Mouse (Mus musculus) stomach, postnatal 0 days (tissue): ENCODE measurements around the gene Clmp. TPM values are rescaled to one million over a fixed set of nuclear protein-coding genes. Genes with fewer than 3 reads are reported as not detected.
"Not testable (repeated sequence)": the region's sequence is repeated elsewhere in the genome, so short reads cannot be mapped to it uniquely, and the experiment has no call there.

Experiments used
- ATAC-seq: fragments of 200-750 bp; cut with Nextera tagmentation; 2 replicates; pipeline ENCODE4 v1.8.0; 2017; ENCODE audit not compliant: low FRiP score, low TSS enrichment
- DNase-seq: peaks from one replicate; pipeline ENCODE4 v3.0.0-alpha.2; 2016; ENCODE audit warnings: low spot score
- H3K27ac ChIP-seq: fragments of 300-500 bp; sonication (generic); replicated peaks from 2 replicates; pipeline ENCODE4 v1.5.1; 2014; ENCODE audit warnings: mild to moderate bottlenecking, control low read depth
- H3K27me3 ChIP-seq: fragments of 300-500 bp; sonication (generic); 2 replicates; pipeline ENCODE4 v1.6.1; 2014; ENCODE audit warnings: low read length; ENCODE audit not compliant: control insufficient read depth, insufficient read depth
- H3K36me3 ChIP-seq: fragments of 300-500 bp; sonication (generic); 2 replicates; pipeline ENCODE4 v1.6.1; 2014; ENCODE audit warnings: low read length, mixed read lengths; ENCODE audit not compliant: control insufficient read depth, insufficient read depth
- H3K4me1 ChIP-seq: fragments of 300-500 bp; sonication (generic); replicated peaks from 2 replicates; pipeline ENCODE4 v1.6.1; 2014; ENCODE audit warnings: antibody characterized with exemption; ENCODE audit not compliant: control insufficient read depth, insufficient read depth
- H3K4me2 ChIP-seq: fragments of 300-500 bp; sonication (generic); replicated peaks from 2 replicates; pipeline ENCODE4 v1.6.1; 2014; ENCODE audit warnings: low read depth, mild to moderate bottlenecking, control low read depth, moderate library complexity
- H3K4me3 ChIP-seq: fragments of 300-500 bp; sonication (generic); 2 replicates; pipeline ENCODE4 v1.5.1; 2014; ENCODE audit warnings: low read depth, low read length, control low read depth
- H3K9ac ChIP-seq: fragments of 300-500 bp; sonication (generic); 2 replicates; pipeline ENCODE4 v1.6.1; 2014; ENCODE audit warnings: mild to moderate bottlenecking, low read length, control low read depth, mixed read lengths
- H3K9me3 ChIP-seq: fragments of 300-500 bp; sonication (generic); 2 replicates; pipeline ENCODE4 v1.6.1; 2016; ENCODE audit warnings: low read length; ENCODE audit not compliant: control insufficient read depth
- CTCF ChIP-seq: IDR thresholded peaks from 2 replicates; pipeline ENCODE4 v1.5.1; 2016; ENCODE audit warnings: antibody characterized with exemption, low read depth, mild to moderate bottlenecking, moderate library complexity
- EP300 ChIP-seq: optimal IDR thresholded peaks from 2 replicates; pipeline ENCODE3; 2016; ENCODE audit warnings: antibody characterized with exemption
- WGBS: fragments of 180-500 bp; shearing (Covaris S2); extraction: QIAGEN DNeasy Blood & Tissue Kit; methylation state at CpG from one replicate; pipeline ENCODE4 v1.1.7; 2014; 5-methylcytosine and 5-hydroxymethylcytosine counted together
- polyA plus RNA-seq: library from polyadenylated mRNA; unstranded; fragments of >200 nt; fragmentation: Nextera tagmentation; extraction: Ambion mirVana; gene quantifications from 2 replicates; pipeline ENCODE4 v1.2.1, GENCODE M21; 2015

Gene Clmp
- polyA plus RNA-seq, 1 experiment from 2014 or later, result 17.7 TPM

DNA sequence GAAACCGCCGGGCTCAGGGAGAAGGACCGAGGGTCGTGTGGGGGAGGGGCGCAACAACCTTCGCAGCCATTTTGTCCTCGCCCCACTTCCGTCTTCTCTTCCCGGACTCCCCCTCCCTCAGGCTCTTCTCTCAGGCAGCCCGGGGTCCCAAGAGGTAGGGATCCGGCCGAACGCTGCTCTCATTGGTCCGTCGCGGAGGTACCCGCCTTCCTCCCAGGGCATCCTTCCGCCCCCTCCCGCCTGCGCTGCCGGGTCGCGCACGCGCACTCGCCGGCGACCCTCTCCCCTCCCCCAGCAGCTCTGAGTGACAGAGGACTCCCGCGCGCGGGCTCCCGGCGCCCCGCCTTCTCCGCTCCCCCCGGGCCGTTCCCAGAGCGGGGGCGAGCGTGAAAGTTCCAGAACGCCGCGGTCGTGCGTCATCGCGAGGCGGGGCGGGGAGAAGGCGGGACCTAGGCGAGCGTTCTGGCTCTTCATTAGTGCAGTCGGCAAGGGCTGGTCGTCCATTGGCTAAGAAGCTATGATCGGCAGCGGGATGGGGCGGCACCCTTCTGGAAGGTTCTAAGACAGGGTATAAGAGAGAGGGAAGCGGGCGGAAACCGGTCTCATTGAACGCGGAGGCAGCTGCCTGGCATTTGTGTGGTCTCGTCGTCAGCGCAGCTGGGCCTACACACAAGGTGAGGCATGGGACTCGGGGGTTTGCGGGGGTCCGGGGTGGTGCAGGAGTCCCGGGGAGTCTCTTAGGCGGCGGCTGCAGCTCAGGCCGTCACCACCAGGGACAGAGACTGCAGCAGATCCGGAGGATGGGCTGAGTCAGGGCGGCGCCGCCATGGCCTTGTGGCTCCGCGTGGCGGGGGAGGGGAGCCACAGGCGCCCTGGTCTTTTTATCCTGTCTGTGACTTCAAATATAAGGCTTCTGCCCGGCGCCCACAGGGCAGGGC, 115.2 kb downstream of the Clmp start, which contains the start of gene Hspa8:
Hspa8 (plus strand) TSS at position 310 of the 938 bp plus-strand sequence.
- Histone ChIP-seq H3K9me3 (no peaks in the 10 kb centered on the region), H3K36me3 (peaks cover 5% of the 10 kb centered on the region; the same call in 1 of the 2 replicates), H3K27me3 (no peaks in the 10 kb centered on the region), H3K4me2 (peak within 1 kb of the TSS; percentile 83), H3K9ac (peak within 1 kb of the TSS; percentile 88), H3K4me3 (peak within 1 kb of the TSS; percentile 75), H3K4me1 (peaks cover 3% of the 10 kb centered on the region; the same call in 1 of the 2 replicates), H3K27ac (peak within 1 kb of the TSS; percentile 99)
- WGBS, result under 1% methylated on average over 74 of the region's 83 CpGs
- peak; percentile 96 for ATAC-seq
- TF ChIP-seq CTCF (peak; percentile 56), EP300 (peak; percentile 58)
- peak; percentile 100 for DNase-seq

DNA sequence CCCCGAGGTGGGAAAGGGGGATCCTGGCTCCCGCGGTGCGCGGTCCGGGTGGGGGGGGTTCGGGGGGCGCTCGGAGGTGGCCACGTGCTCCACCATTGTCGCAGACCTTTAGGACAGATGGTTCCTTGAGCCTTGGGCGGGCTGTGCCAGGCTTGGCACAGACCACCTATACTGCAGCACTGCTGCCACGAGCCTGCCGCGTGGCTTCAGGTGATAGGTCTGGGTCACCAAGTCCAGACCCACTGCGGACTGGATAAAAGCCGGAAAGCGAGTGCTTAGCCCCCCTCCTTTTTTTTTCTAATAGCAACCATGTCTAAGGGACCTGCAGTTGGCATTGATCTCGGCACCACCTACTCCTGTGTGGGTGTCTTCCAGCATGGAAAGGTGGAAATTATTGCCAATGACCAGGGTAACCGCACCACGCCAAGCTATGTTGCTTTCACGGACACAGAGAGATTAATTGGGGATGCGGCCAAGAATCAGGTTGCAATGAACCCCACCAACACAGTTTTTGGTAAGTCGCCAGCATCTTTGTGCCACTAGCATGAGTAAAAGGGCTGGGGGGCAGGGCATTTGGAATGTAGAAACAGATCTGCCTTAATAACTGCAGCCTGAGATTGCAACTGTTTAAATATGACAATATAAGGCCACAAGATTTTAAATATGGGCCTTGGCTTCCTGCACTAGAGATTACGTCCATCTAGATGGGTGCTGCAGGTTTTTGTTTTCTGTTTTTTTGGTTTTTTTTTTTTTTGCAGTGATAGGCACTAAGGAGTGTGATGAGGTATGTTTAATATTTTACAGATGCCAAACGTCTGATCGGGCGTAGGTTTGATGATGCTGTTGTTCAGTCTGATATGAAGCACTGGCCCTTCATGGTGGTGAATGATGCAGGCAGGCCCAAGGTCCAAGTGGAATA, 116.1 kb downstream of the Clmp start:
- not testable (repeated sequence) for H3K36me3 ChIP-seq, H3K27me3 ChIP-seq, H3K9me3 ChIP-seq, H3K4me1 ChIP-seq
- ATAC-seq (peak; percentile 1; the same call in 1 of the 2 replicates), DNase-seq (peak; percentile 48)
- Histone ChIP-seq H3K9ac (peak overlapping the region; percentile 84), H3K4me3 (peak overlapping the region; percentile 75), H3K27ac (peak overlapping the region; percentile 89), H3K4me2 (peak overlapping the region; percentile 59)
- 2% methylated on average over 28 of the region's 28 CpGs for WGBS

DNA sequence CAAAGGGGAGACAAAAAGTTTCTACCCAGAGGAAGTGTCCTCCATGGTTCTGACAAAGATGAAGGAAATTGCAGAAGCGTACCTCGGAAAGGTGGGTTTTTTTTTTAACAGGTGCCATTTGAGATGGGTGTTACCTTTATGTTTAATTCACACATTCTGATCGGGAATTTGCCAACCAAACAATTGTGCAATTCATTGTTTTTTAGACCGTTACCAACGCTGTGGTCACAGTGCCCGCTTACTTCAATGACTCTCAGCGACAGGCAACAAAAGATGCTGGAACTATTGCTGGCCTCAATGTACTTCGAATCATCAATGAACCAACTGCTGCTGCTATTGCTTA, 116.7 kb downstream of the Clmp start:
- 3% methylated on average over 8 of the region's 8 CpGs for WGBS
- not testable (repeated sequence) for DNase-seq, H3K9me3 ChIP-seq, H3K27ac ChIP-seq, H3K36me3 ChIP-seq, H3K27me3 ChIP-seq, ATAC-seq, H3K4me1 ChIP-seq
- Histone ChIP-seq H3K4me2 (peak overlapping the region; percentile 59), H3K9ac (peak overlapping the region; percentile 23; the same call in 1 of the 2 replicates), H3K4me3 (peak overlapping the region; percentile 75)

DNA sequence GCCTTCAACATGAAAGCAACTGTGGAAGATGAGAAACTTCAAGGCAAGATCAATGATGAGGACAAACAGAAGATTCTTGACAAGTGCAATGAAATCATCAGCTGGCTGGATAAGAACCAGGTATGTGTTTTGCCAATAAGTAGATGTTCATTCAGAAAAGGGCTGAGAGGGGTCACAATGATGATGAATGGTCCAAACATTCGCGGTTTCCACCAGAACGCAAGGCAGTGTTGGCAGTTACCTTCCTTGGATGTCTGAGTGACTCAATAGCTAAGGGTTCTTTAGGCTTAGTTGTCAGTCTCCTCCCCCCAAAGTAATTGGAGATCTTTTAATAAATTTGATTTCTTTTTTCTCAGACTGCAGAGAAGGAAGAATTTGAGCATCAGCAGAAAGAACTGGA, 118.8 kb downstream of the Clmp start:
- H3K4me1 ChIP-seq, DNase-seq, H3K9ac ChIP-seq, ATAC-seq, H3K27me3 ChIP-seq, H3K4me3 ChIP-seq, H3K27ac ChIP-seq, H3K36me3 ChIP-seq, H3K4me2 ChIP-seq, H3K9me3 ChIP-seq: not testable (repeated sequence)
- 13% methylated on average over 3 of the region's 3 CpGs for WGBS

DNA sequence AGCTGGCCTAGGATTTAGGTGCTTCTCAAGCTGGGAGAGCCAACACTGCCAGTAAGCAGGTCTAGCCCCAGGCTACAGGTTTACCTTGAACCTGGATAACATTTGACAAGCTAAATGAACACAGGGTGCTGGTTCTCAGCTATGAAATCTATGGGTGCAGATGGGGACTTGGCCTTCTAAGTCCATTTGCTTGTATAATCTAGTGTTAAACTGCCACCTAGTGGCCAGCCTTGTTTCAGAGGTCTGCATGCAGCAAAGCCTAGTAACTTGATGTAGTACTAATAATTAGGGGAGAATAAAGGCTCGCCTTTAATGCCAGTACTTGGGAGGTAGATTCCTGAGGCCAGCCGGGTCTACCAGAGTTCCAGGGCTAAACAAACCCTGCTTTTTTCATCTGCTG, 119.5 kb downstream of the Clmp start:
- ATAC-seq, result no peak
- 21% methylated on average over 2 of the region's 2 CpGs for WGBS
- Histone ChIP-seq H3K27ac (no peak overlapping the region), H3K4me3 (no peak overlapping the region), H3K4me2 (no peak overlapping the region), H3K9me3 (no peaks in the 10 kb centered on the region), H3K4me1 (no peaks in the 10 kb centered on the region), H3K9ac (no peak overlapping the region), H3K27me3 (no peaks in the 10 kb centered on the region), H3K36me3 (peaks cover 5% of the 10 kb centered on the region; the same call in 1 of the 2 replicates)
- DNase-seq, result peak; percentile 82
- TF ChIP-seq EP300, result no peak
- peak; percentile 82 for TF ChIP-seq CTCF
